Mouse (Mus musculus): ENCODE data around the gene Gm14296.
"Not testable (repeated sequence)": the region's sequence is repeated elsewhere in the genome, so short reads cannot be mapped to it uniquely, and the experiment has no call there.

Gm14296 gene

DNA sequence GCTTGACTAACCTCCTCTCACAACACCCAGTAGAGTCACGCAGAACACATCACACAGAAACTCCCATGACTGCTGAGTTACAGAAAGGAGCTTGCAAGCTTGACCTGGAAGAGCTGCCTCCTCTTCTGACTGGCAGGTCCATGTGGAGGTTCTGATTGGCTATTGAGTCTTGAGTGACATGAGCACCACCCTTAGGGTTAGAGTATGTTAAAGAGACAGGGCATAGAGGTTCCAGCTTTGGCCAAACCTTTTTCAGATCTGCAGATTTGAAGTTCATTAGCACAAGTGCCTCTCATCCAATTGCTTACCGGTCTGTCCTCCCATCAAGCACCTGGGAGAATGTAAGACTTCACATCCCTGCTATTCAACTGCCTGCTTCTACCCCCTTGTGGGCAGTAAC, at the start of gene Gm14296:
Gm14296 (minus strand) TSS at position 101 of the 400 bp plus-strand sequence.
- H3K27me3 ChIP-seq (ENCODE audit: insufficient read depth, low read length); H3K9me3 ChIP-seq (ENCODE audit: low read length); H3K36me3 ChIP-seq (ENCODE audit: insufficient read depth, low read length); H3K4me3 ChIP-seq (replicated peaks; ENCODE audit: low read length); H3K4me1 ChIP-seq (replicated peaks; ENCODE audit: low read depth, low read length): not testable (repeated sequence)

DNA sequence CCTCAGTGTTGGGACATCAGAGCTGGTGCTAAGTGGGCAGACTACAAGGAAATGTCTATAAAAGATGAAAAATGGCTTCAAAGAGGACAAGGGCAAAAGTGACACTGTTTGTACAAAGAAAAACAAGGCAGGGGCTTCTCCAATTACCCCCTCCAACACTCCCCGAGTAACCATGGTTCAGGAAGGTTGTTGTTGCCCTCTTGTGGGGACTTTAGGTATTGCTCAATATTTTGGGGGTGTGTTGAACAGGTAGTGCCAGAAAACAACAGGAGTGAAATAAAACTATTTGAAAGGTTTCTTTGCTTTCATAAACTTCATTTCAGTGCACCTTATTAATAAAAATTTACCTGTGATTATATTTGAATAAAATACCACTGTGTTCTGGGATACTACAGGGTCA, 22.1 kb downstream of the Gm14296 start:
- H3K36me3 ChIP-seq (ENCODE audit: insufficient read depth, low read length); H3K4me1 ChIP-seq (replicated peaks; ENCODE audit: low read depth, low read length); H3K9me3 ChIP-seq (ENCODE audit: low read length); H3K27me3 ChIP-seq (ENCODE audit: insufficient read depth, low read length); H3K4me3 ChIP-seq (replicated peaks; ENCODE audit: low read length): not testable (repeated sequence)
